Mouse (Mus musculus): ENCODE measurements at regions not wholly inside any gene's neighbourhood (a gene's known extent, or its start where the extent isn't known, plus 50 kb on each side); places are given as distances from the start of the nearest gene placed in this dataset.
A peak's percentile ranks its signal among the peaks of the same experiment; 100 is the strongest.

DNA sequence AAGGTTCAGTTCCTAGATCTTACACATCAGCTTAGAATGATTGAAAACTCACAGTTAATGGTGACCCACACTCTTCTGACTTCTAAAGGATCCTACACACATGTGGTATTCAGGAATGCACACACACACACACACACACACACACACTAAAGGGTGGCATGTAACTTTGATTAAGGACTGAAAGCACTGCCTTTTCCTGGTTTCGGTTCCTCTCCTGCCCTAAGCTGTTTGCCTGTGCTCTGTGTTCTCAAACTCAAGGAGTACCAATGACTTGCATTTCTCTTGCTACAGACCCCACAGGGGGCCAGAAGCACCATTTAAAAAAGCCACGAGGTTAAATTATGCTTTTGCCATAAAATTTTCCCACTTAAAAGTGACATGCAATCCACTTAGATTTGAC is 327.8 kb upstream of the Klf4 start:
- Histone ChIP-seq H3K9me3 (no peaks in the 10 kb centered on the region), H3K27ac (no peak overlapping the region), H3K4me2 (no peak overlapping the region), H3K4me1 (replicated peaks) (no peaks in the 10 kb centered on the region), H3K9ac (replicated peaks) (no peak overlapping the region), H3K27me3 (no peaks in the 10 kb centered on the region), H3K36me3 (no peaks in the 10 kb centered on the region), H3K4me3 (replicated peaks) (no peak overlapping the region)
- no peak for ATAC-seq (ENCODE audit: insufficient number of reproducible peaks, insufficient read depth, low FRiP score, low TSS enrichment, low read depth)
- 63% methylated on average over 2 of the region's 2 CpGs for WGBS

DNA sequence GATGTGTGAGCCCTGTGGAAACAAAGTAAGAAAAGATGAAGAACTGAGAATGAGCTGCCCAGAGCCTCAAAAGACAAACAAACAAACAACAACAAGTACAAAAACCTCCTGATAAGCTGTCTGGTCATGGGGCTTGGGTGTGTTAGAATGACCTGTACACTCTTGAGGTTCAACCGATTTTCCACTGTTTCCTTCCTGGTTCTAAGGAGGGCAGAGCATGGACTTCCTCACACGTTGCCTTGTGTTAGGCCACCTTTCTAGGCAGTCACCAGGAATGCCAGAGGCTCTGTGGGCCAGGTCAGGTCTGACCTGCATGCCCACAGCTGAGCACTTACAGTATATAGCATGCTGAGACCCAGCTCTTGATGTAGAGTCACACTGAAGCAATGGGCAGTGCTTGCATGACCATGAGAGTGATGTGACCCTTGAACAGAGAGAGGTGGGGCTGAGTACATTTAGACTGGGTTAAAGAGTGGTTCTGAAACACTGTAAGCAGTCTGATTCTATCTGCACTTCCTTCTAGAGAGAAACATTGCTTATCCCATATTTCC is 327.0 kb upstream of the Klf4 start:
- H3K27me3 ChIP-seq = no peaks in the 10 kb centered on the region
- H3K9ac ChIP-seq (replicated peaks) = no peak overlapping the region
- no peaks in the 10 kb centered on the region for H3K36me3 ChIP-seq
- 74% methylated on average over 2 of the region's 2 CpGs for WGBS
- no peak for ATAC-seq (ENCODE audit: insufficient number of reproducible peaks, insufficient read depth, low FRiP score, low TSS enrichment, low read depth)
- H3K4me2 ChIP-seq = no peak overlapping the region
- no peak overlapping the region for H3K27ac ChIP-seq
- no peaks in the 10 kb centered on the region for H3K4me1 ChIP-seq (replicated peaks)
- H3K4me3 ChIP-seq (replicated peaks) = no peak overlapping the region
- H3K9me3 ChIP-seq = no peaks in the 10 kb centered on the region

DNA sequence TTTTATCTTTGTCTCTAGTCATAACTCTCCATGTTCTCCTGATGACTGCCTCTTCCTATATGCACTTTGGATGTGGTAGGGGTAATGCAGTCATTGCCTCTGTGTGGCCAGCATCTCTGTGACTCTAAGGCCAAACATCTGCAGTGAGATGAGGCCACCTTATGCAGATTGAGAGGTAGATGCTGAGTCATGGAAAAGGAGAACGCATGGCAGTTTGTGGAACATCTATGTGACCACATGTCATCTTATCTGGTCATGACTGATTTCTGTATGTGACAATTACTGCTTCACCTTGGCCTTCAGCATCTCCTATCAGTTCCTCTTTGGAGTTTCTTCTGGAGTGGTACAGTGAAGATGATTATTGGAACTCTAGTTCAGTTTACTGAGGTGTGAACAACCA is 319.2 kb upstream of the Klf4 start:
- Histone ChIP-seq H3K4me2 (no peak overlapping the region), H3K4me3 (replicated peaks) (no peak overlapping the region), H3K36me3 (no peaks in the 10 kb centered on the region), H3K27me3 (no peaks in the 10 kb centered on the region), H3K27ac (no peak overlapping the region), H3K9me3 (no peaks in the 10 kb centered on the region), H3K9ac (replicated peaks) (no peak overlapping the region), H3K4me1 (replicated peaks) (no peaks in the 10 kb centered on the region)
- ATAC-seq (ENCODE audit: insufficient number of reproducible peaks, insufficient read depth, low FRiP score, low TSS enrichment, low read depth) = no peak
- 86% methylated on average over 1 of the region's 1 CpGs for WGBS

DNA sequence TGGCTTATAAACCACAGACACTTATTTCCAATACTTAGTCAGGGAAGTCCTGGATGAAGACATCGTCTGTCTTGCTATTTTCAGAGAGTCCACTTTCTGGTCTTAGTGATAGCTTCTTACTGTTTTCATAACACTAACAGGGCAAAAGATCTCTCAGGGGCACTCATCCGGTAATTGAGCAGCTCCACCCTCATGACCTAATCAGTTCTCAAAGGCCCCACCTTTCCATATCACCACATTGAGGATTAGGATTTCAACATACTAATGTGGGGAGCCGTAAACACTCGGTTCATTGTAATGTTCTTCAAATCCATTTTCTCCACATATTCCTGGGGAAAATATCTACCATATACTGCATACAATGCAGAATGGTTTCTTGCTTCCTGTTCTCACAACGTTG is 318.8 kb upstream of the Klf4 start:
- no peaks in the 10 kb centered on the region for H3K27me3 ChIP-seq
- no peak overlapping the region for H3K4me3 ChIP-seq (replicated peaks)
- 81% methylated on average over 5 of the region's 5 CpGs for WGBS
- no peak overlapping the region for H3K4me2 ChIP-seq
- no peak overlapping the region for H3K27ac ChIP-seq
- no peak overlapping the region for H3K9ac ChIP-seq (replicated peaks)
- no peak for ATAC-seq (ENCODE audit: insufficient number of reproducible peaks, insufficient read depth, low FRiP score, low TSS enrichment, low read depth)
- no peaks in the 10 kb centered on the region for H3K9me3 ChIP-seq
- H3K4me1 ChIP-seq (replicated peaks) = no peaks in the 10 kb centered on the region
- H3K36me3 ChIP-seq = no peaks in the 10 kb centered on the region

DNA sequence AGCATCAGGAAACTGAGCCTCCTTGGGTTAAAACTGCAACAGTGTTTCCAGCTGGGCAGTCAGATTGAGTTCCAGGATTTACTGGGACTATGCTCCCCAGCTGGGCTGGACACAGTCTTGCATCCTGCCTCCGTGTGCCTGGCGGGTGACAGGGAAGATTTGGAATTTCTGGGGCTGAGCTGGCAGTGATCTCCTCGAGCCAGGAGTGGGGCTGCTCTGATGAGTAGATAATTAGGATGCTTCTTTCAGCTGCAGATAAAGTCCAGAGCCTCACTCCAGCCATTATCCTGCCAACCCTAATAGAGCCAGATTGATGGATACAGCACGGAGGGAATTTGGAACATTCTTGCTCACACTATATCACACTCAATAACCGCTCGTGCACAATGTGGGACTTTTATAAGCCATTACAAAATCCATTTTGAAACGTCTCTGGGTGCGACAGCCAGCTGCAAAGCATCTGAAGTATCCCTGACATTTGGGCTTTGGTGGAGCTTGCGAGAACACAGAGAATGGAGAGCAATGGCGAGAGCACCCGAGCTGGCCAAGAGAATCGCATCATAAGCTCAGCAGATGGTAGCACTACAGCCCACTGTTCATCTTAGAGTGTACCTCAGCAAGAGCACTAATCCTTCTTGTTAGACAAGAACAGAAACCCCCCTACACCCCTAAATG is 311.6 kb upstream of the Klf4 start:
- H3K9me3 ChIP-seq = no peaks in the 10 kb centered on the region
- 28% methylated on average over 12 of the region's 12 CpGs for WGBS
- ATAC-seq (ENCODE audit: insufficient number of reproducible peaks, insufficient read depth, low FRiP score, low TSS enrichment, low read depth) = peak; percentile 38; the same call in 1 of the 2 replicates
- no peaks in the 10 kb centered on the region for H3K27me3 ChIP-seq
- H3K36me3 ChIP-seq = no peaks in the 10 kb centered on the region
- peak overlapping the region; percentile 10; the same call in 1 of the 2 replicates for H3K4me2 ChIP-seq
- H3K9ac ChIP-seq (replicated peaks) = no peak overlapping the region
- H3K27ac ChIP-seq = 0 out of 2 replicates have a peak overlapping the region, but pooled peaks have one; percentile 35
- H3K4me1 ChIP-seq (replicated peaks) = peaks cover 18% of the 10 kb centered on the region
- H3K4me3 ChIP-seq (replicated peaks) = no peak overlapping the region

DNA sequence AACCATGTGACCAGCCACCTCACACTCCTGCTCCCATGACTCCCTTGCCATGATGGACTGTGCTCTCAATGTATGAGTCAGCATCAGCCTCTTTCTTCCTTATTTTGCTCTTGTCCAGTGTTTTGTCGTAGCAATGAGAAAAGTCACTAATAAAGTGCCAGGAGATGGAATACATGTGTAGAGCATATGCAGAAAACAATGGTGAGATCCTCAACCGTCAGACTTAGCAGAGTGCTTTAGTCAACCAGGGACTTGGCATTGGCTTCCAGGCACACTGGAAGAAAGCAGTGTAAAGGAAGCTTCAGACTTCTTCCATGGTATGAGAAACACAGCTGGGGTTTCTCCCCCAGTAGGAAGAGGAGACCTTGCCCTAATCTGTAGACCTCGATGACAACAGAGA is 306.3 kb upstream of the Klf4 start:
- H3K4me1 ChIP-seq (replicated peaks) = peaks cover 7% of the 10 kb centered on the region; the same call in 1 of the 2 replicates
- no peak overlapping the region for H3K4me3 ChIP-seq (replicated peaks)
- no peak overlapping the region for H3K27ac ChIP-seq
- H3K4me2 ChIP-seq = no peak overlapping the region
- H3K36me3 ChIP-seq = no peaks in the 10 kb centered on the region
- no peak overlapping the region for H3K9ac ChIP-seq (replicated peaks)
- H3K27me3 ChIP-seq = no peaks in the 10 kb centered on the region
- ATAC-seq (ENCODE audit: insufficient number of reproducible peaks, insufficient read depth, low FRiP score, low TSS enrichment, low read depth) = no peak
- H3K9me3 ChIP-seq = no peaks in the 10 kb centered on the region
- WGBS = 81% methylated on average over 3 of the region's 3 CpGs

DNA sequence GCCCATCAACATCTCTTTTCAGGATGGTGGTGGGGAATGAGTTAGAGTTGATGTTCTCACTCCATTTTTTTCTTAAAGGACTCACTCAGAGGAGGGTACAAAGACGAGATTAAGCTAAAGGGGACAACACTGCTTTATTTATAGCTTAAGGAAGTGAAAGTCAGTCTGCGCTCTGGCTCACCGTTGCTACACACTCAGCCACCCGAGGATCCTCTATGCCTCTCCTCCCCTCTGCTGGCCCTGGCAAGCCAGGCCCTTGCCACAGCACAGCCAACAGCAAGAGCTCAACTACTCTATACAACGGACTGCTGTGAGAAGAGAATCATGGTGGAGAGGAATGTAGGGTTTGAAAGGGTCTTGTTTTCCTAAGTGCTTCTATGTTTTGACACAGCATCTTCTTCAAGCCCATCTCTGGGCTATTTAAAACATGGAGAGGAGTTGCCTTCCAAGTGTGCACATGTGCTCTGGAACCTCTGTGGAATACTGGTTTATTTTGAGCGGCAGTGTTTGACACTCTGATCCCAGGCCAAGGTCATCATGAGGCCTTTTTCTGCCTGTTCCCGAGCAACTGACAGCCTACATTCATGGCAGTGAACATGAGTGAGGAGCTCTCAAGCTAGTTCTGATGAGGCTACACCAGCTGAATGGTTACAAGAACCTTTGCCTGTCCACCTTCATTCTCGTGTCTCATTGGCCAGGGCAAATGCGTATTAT is 291.9 kb upstream of the Klf4 start:
- H3K27ac ChIP-seq = no peak overlapping the region
- H3K4me3 ChIP-seq (replicated peaks) = no peak overlapping the region
- no peak overlapping the region for H3K4me2 ChIP-seq
- no peaks in the 10 kb centered on the region for H3K9me3 ChIP-seq
- H3K36me3 ChIP-seq = no peaks in the 10 kb centered on the region
- no peaks in the 10 kb centered on the region for H3K27me3 ChIP-seq
- WGBS = 81% methylated on average over 9 of the region's 9 CpGs
- ATAC-seq (ENCODE audit: insufficient number of reproducible peaks, insufficient read depth, low FRiP score, low TSS enrichment, low read depth) = no peak
- no peaks in the 10 kb centered on the region for H3K4me1 ChIP-seq (replicated peaks)
- H3K9ac ChIP-seq (replicated peaks) = no peak overlapping the region

DNA sequence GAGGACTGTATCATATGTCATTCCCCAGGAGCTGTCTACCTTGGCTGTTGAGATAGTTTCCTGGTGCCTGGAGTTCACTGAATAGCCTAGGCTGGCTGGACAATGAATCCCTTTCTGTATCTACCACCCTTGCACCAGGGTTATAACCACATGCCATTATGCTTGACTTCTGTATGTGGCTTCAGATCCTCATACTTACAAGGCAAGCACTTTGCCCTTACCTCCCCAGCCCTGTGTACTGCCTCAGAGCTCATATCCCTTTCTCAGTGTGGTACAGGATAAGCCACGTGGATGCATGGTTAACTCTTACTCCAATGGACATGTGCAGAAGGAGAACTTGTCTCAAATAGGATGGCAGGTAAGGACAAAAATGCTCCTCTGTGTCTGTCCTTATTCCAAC is 291.3 kb upstream of the Klf4 start:
- no peak overlapping the region for H3K27ac ChIP-seq
- H3K4me3 ChIP-seq (replicated peaks) = no peak overlapping the region
- no peaks in the 10 kb centered on the region for H3K4me1 ChIP-seq (replicated peaks)
- no peaks in the 10 kb centered on the region for H3K27me3 ChIP-seq
- H3K9ac ChIP-seq (replicated peaks) = no peak overlapping the region
- no peak for ATAC-seq (ENCODE audit: insufficient number of reproducible peaks, insufficient read depth, low FRiP score, low TSS enrichment, low read depth)
- 79% methylated on average over 1 of the region's 1 CpGs for WGBS
- H3K36me3 ChIP-seq = no peaks in the 10 kb centered on the region
- H3K9me3 ChIP-seq = no peaks in the 10 kb centered on the region
- H3K4me2 ChIP-seq = no peak overlapping the region

DNA sequence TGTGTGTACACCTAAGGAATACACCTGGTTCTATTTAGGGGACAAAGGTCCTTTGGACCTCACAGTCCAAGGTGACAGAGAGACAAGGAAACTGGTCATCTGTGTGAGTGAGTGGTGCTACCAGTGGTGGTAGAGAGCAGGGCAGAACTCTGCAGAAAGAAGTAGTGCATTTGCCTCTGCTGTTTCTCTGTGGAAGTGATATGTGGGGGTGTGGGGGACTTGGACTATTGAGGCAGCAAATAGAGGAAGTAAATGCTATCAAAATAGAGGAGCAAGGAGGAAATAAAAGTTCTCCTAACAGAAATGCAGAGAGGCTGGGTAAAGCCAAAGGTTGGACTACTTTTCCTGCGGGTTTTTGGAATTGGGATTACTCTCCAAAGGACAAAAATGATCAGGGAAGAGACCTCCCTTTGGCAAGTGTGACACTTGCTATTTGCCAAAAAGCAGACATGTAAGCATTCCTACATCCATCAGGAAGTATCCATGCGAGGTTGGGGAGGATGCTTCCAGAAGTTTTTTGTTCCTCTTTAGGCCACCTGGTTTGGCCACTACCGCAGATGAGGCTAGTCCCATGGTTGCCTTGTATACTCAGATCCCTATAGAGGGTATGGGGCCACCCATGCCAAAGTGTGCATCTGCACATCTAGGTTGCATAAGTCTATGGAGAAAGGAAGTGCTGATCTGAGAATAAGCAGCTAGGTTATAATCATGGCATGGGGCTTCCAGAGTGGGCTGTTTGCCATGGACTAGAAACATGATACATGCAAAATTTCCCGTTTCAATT is 285.0 kb upstream of the Klf4 start:
- no peaks in the 10 kb centered on the region for H3K9me3 ChIP-seq
- H3K27me3 ChIP-seq = no peaks in the 10 kb centered on the region
- H3K9ac ChIP-seq (replicated peaks) = no peak overlapping the region
- ATAC-seq (ENCODE audit: insufficient number of reproducible peaks, insufficient read depth, low FRiP score, low TSS enrichment, low read depth) = no peak
- H3K36me3 ChIP-seq = no peaks in the 10 kb centered on the region
- H3K4me3 ChIP-seq (replicated peaks) = no peak overlapping the region
- no peaks in the 10 kb centered on the region for H3K4me1 ChIP-seq (replicated peaks)
- no peak overlapping the region for H3K4me2 ChIP-seq
- WGBS = 84% methylated on average over 4 of the region's 4 CpGs
- H3K27ac ChIP-seq = no peak overlapping the region

DNA sequence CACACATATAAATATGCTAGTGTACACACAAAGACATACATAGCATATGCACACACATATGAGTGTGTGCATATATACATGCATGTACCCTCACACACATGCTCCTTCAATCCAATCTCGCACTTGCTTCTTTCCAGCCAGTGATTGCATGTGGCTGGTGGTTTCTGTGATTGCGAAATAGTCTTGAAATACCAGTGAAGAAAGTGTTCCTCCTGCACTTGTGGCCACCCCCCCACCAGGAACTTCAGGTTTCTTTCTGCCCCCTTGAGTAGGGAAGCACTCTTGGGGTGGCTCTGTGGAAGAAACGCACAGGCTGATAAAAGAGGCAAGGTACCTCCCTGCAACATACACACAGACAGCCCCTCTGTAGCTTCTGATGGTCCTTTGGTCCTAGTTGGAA is 283.6 kb upstream of the Klf4 start:
- H3K9ac ChIP-seq (replicated peaks) = no peak overlapping the region
- no peak overlapping the region for H3K4me3 ChIP-seq (replicated peaks)
- no peaks in the 10 kb centered on the region for H3K36me3 ChIP-seq
- ATAC-seq (ENCODE audit: insufficient number of reproducible peaks, insufficient read depth, low FRiP score, low TSS enrichment, low read depth) = no peak
- no peaks in the 10 kb centered on the region for H3K4me1 ChIP-seq (replicated peaks)
- H3K9me3 ChIP-seq = no peaks in the 10 kb centered on the region
- 87% methylated on average over 3 of the region's 3 CpGs for WGBS
- H3K27me3 ChIP-seq = no peaks in the 10 kb centered on the region
- no peak overlapping the region for H3K27ac ChIP-seq
- H3K4me2 ChIP-seq = no peak overlapping the region

DNA sequence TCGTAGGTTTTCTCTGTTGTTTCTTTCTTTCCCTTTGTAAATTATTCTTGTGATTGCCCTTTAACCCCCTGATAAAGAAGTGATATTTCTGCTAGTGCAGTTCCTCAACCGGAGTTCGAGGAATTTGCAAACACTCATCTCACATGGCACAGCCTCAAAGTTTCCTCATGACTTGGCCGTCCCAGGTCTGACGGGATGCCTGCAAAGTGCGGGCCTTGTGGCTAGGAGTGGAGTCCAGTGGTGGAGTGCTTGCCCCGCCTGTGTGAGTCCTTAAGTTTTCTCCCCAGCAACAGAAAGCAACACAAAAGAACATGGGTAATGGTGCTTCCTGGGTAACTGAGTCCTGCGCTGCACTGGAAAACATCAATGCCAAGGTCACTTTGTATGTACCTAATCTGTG is 280.6 kb upstream of the Klf4 start:
- ATAC-seq (ENCODE audit: insufficient number of reproducible peaks, insufficient read depth, low FRiP score, low TSS enrichment, low read depth) = no peak
- Histone ChIP-seq H3K27me3 (no peaks in the 10 kb centered on the region), H3K4me1 (replicated peaks) (no peaks in the 10 kb centered on the region), H3K4me2 (no peak overlapping the region), H3K36me3 (no peaks in the 10 kb centered on the region), H3K9ac (replicated peaks) (no peak overlapping the region), H3K4me3 (replicated peaks) (no peak overlapping the region), H3K27ac (no peak overlapping the region), H3K9me3 (no peaks in the 10 kb centered on the region)
- WGBS = 88% methylated on average over 8 of the region's 8 CpGs

Data from limb, embryonic 12.5 days (tissue).